Mouse (Mus musculus): ENCODE measurements at regions not wholly inside any gene's neighbourhood (a gene's known extent, or its start where the extent isn't known, plus 50 kb on each side); places are given as distances from the start of the nearest gene placed in this dataset.
A peak's percentile ranks its signal among the peaks of the same experiment; 100 is the strongest.

DNA sequence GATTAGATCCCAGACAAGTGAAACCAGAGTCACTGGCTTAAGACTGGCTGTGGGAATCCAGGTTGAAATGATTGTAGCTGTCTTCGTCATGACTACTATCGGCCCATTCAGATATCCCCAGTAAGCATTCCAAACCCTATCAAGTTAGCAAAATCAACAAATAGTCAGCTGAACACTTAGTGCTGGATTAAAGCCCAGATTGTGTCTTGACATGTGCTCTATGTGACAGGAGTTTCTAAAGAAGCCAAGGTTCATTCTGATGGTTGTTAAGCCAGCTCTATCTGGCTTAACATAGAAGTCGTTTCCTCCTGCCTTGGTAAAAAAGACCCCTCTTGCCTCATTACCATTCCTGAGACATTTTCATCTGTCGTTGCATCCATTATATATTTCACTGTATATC, 59.1 kb upstream of the Kirrel3 start:
- Histone ChIP-seq H3K4me1 (ENCODE audit: control insufficient read depth, insufficient read depth, low read length) (no peaks in the 10 kb centered on the region; the same call in 1 of the 2 replicates), H3K9me3 (ENCODE audit: control insufficient read depth, low read depth, low read length) (no peaks in the 10 kb centered on the region), H3K4me2 (replicated peaks; ENCODE audit: low read depth, low read length) (no peak overlapping the region), H3K9ac (replicated peaks; ENCODE audit: low read depth, low read length) (no peak overlapping the region), H3K27me3 (ENCODE audit: control insufficient read depth, insufficient read depth, low read length) (no peaks in the 10 kb centered on the region), H3K27ac (ENCODE audit: low read length) (no peak overlapping the region), H3K4me3 (ENCODE audit: low read depth, low read length) (no peak overlapping the region), H3K36me3 (ENCODE audit: control insufficient read depth, insufficient read depth, low read length) (no peaks in the 10 kb centered on the region)
- 46% methylated on average over 4 of the region's 4 CpGs for WGBS
- no peak for ATAC-seq (ENCODE audit: insufficient number of reproducible peaks, insufficient read depth, low FRiP score, low read depth)

DNA sequence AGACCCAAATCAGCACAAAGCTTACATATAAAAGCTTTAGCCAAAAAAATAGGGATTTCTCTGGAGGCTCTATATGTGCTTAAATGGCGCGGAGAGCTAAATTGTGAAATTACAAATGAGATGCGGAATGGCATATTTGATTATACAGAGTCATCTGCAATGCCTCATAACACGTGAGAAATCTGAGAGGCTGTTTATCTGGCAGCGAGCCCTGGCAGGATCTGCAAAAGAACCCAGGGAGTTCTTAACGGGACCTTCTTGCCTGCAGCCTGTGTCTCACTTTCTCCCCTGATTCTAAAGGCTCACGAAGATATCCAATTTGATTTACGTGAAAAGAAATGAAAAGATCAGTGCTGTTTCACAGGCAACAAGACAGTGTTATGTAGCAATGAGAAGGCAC, 58.0 kb upstream of the Kirrel3 start:
- peak overlapping the region; percentile 4; the same call in 1 of the 2 replicates for H3K27ac ChIP-seq (ENCODE audit: low read length)
- no peaks in the 10 kb centered on the region for H3K27me3 ChIP-seq (ENCODE audit: control insufficient read depth, insufficient read depth, low read length)
- H3K9me3 ChIP-seq (ENCODE audit: control insufficient read depth, low read depth, low read length) = no peaks in the 10 kb centered on the region
- no peak for ATAC-seq (ENCODE audit: insufficient number of reproducible peaks, insufficient read depth, low FRiP score, low read depth)
- no peak overlapping the region for H3K9ac ChIP-seq (replicated peaks; ENCODE audit: low read depth, low read length)
- 42% methylated on average over 8 of the region's 8 CpGs for WGBS
- H3K4me3 ChIP-seq (ENCODE audit: low read depth, low read length) = no peak overlapping the region
- no peaks in the 10 kb centered on the region; the same call in 1 of the 2 replicates for H3K4me1 ChIP-seq (ENCODE audit: control insufficient read depth, insufficient read depth, low read length)
- H3K36me3 ChIP-seq (ENCODE audit: control insufficient read depth, insufficient read depth, low read length) = no peaks in the 10 kb centered on the region
- no peak overlapping the region for H3K4me2 ChIP-seq (replicated peaks; ENCODE audit: low read depth, low read length)

Measured in stomach, embryonic 14.5 days (tissue).